Mouse (Mus musculus): ENCODE measurements at regions not wholly inside any gene's neighbourhood (a gene's known extent, or its start where the extent isn't known, plus 50 kb on each side); places are given as distances from the start of the nearest gene placed in this dataset.

GRCm38 (mm10) chr13:28532278-28532677, 274.9 kb downstream of the Gm11361 start:
- Histone ChIP-seq H3K9ac (ENCODE audit: control insufficient read depth, low read depth, low read length, poor library complexity, severe bottlenecking) (no peak overlapping the region), H3K4me3 (ENCODE audit: control insufficient read depth in 1 of 2, insufficient read depth in 1 of 2, low read depth in 2 of 2, low read length in 2 of 2) (no peak overlapping the region), H3K4me1 (ENCODE audit: control insufficient read depth in 1 of 2, insufficient read depth in 2 of 2, low read length in 2 of 2) (no peaks in the 10 kb centered on the region), H3K27ac (ENCODE audit: control insufficient read depth, low read depth, low read length) (no peak overlapping the region), H3K36me3 (ENCODE audit: control insufficient read depth in 1 of 2, insufficient read depth in 2 of 2, low read length in 2 of 2) (no peaks in the 10 kb centered on the region), H3K9me3 (replicated peaks; ENCODE audit: insufficient read depth, low read length) (no peaks in the 10 kb centered on the region), H3K79me2 (ENCODE audit: control insufficient read depth, insufficient read depth, low read length, poor library complexity) (no peaks in the 10 kb centered on the region), H3K27me3 (ENCODE audit: control insufficient read depth in 1 of 2, insufficient read depth in 2 of 2, low read length in 2 of 2) (no peaks in the 10 kb centered on the region)
- no peak for DNase-seq (ENCODE audit: low read depth, low spot score)
- TF ChIP-seq RAD21 (IDR thresholded peaks at IDR 0.05; ENCODE audit: low read depth, low read length): no peak
- no peak for TF ChIP-seq MAZ (IDR thresholded peaks at IDR 0.05; ENCODE audit: low read depth, low read length)
- TF ChIP-seq ETS1 (IDR thresholded peaks at IDR 0.05; ENCODE audit: low read depth, low read length): no peak
- no peak for TF ChIP-seq ZNF384 (IDR thresholded peaks at IDR 0.05; ENCODE audit: low read depth, low read length)
- TF ChIP-seq KAT2A (conservative IDR thresholded peaks at IDR 0.05; ENCODE audit: low read depth, low read length): no peak
- TF ChIP-seq MAX (IDR thresholded peaks at IDR 0.05; ENCODE audit: low read length): no peak
- no peak for TF ChIP-seq ZC3H11A (IDR thresholded peaks at IDR 0.05; ENCODE audit: low read depth, low read length)
- no peak for TF ChIP-seq GATA1 (IDR thresholded peaks at IDR 0.05; ENCODE audit: low read depth, low read length)
- no peak for TF ChIP-seq TCF12 (IDR thresholded peaks at IDR 0.05; ENCODE audit: low read depth, low read length)
- no peak for TF ChIP-seq USF1 (IDR thresholded peaks at IDR 0.05; ENCODE audit: low read depth, low read length)
- TF ChIP-seq MYB (IDR thresholded peaks at IDR 0.05; ENCODE audit: low read depth, low read length): no peak

GRCm38 (mm10) chr13:28531534-28531999, 274.2 kb downstream of the Gm11361 start:
- Histone ChIP-seq H3K4me3 (ENCODE audit: control insufficient read depth in 1 of 2, insufficient read depth in 1 of 2, low read depth in 2 of 2, low read length in 2 of 2) (no peak overlapping the region), H3K79me2 (ENCODE audit: control insufficient read depth, insufficient read depth, low read length, poor library complexity) (no peaks in the 10 kb centered on the region), H3K27me3 (ENCODE audit: control insufficient read depth in 1 of 2, insufficient read depth in 2 of 2, low read length in 2 of 2) (no peaks in the 10 kb centered on the region), H3K9ac (ENCODE audit: control insufficient read depth, low read depth, low read length, poor library complexity, severe bottlenecking) (no peak overlapping the region), H3K9me3 (replicated peaks; ENCODE audit: insufficient read depth, low read length) (no peaks in the 10 kb centered on the region), H3K36me3 (ENCODE audit: control insufficient read depth in 1 of 2, insufficient read depth in 2 of 2, low read length in 2 of 2) (no peaks in the 10 kb centered on the region), H3K4me1 (ENCODE audit: control insufficient read depth in 1 of 2, insufficient read depth in 2 of 2, low read length in 2 of 2) (no peaks in the 10 kb centered on the region), H3K27ac (ENCODE audit: control insufficient read depth, low read depth, low read length) (no peak overlapping the region)
- no peak for DNase-seq (ENCODE audit: low read depth, low spot score)
- TF ChIP-seq NELFE (IDR thresholded peaks at IDR 0.05; ENCODE audit: low read depth, low read length) (no peak), E2F4 (IDR thresholded peaks at IDR 0.05; ENCODE audit: borderline replicate concordance, low read depth, low read length) (no peak), MYB (IDR thresholded peaks at IDR 0.05; ENCODE audit: low read depth, low read length) (no peak), KAT2A (conservative IDR thresholded peaks at IDR 0.05; ENCODE audit: low read depth, low read length) (no peak), MYC (IDR thresholded peaks at IDR 0.05; ENCODE audit: low read depth, low read length) (no peak), ZKSCAN1 (IDR thresholded peaks at IDR 0.05; ENCODE audit: low read depth, low read length) (no peak), ZMIZ1 (IDR thresholded peaks at IDR 0.05; ENCODE audit: low read depth, low read length) (no peak), USF1 (IDR thresholded peaks at IDR 0.05; ENCODE audit: low read depth, low read length) (no peak), JUND (IDR thresholded peaks at IDR 0.05; ENCODE audit: low read depth, low read length) (no peak)

Measured in MEL (cell line).